Mouse (Mus musculus) CH12.LX (cell line): ENCODE measurements around the gene Nxph1.

ENCODE experiments used
- CHD2 ChIP-seq: IDR thresholded peaks from 2 replicates; pipeline ENCODE4 v1.6.1; 2011; ENCODE audit warnings: low read length, improper control_type of control experiment
- CTCF ChIP-seq, 2 experiments: IDR thresholded peaks in 1 of 2; conservative IDR thresholded peaks in 1 of 2; 2 replicates each; pipeline ENCODE4 v1.5.1; 2011 to 2012; ENCODE audit warnings: low read depth in 2 of 2, low read length in 2 of 2, improper control_type of control experiment in 1 of 2, inconsistent platforms in 1 of 2, mild to moderate bottlenecking in 1 of 2, moderate library complexity in 1 of 2
- ELF1 ChIP-seq: IDR thresholded peaks from 2 replicates; pipeline ENCODE4 v1.6.1; 2014; ENCODE audit warnings: low read depth, mild to moderate bottlenecking, inconsistent platforms, low read length, improper control_type of control experiment
- EP300 ChIP-seq: IDR thresholded peaks from 2 replicates; pipeline ENCODE4 v1.6.1; 2011; ENCODE audit warnings: low read length, improper control_type of control experiment
- ETS1 ChIP-seq: conservative IDR thresholded peaks from 2 replicates; pipeline ENCODE4 v1.6.1; 2012; ENCODE audit warnings: low read depth, mild to moderate bottlenecking, inconsistent platforms, low read length, improper control_type of control experiment, moderate library complexity
- HCFC1 ChIP-seq: IDR thresholded peaks from 2 replicates; pipeline ENCODE4 v1.6.1; 2012; ENCODE audit warnings: low read depth, mild to moderate bottlenecking, inconsistent platforms, low read length, improper control_type of control experiment
- KAT2A ChIP-seq: IDR thresholded peaks from 2 replicates; pipeline ENCODE4 v1.6.1; 2012; ENCODE audit warnings: low read length, improper control_type of control experiment, inconsistent platforms; ENCODE audit not compliant: insufficient replicate concordance
- MAX ChIP-seq: IDR thresholded peaks from 2 replicates; pipeline ENCODE4 v1.6.1; 2011; ENCODE audit warnings: low read length, improper control_type of control experiment
- POLR2A ChIP-seq: IDR thresholded peaks from 2 replicates; pipeline ENCODE4 v1.6.1; 2011; ENCODE audit warnings: low read depth, mild to moderate bottlenecking, improper control_type of control experiment, low read length
- SIN3A ChIP-seq: IDR thresholded peaks from 2 replicates; pipeline ENCODE4 v1.6.1; 2012; ENCODE audit warnings: low read length, improper control_type of control experiment, inconsistent platforms
- SMC3 ChIP-seq: IDR thresholded peaks from 2 replicates; pipeline ENCODE4 v1.6.1; 2011; ENCODE audit warnings: low read depth, low read length, improper control_type of control experiment
- TCF12 ChIP-seq: IDR thresholded peaks from 2 replicates; pipeline ENCODE4 v1.6.1; 2014; ENCODE audit warnings: low read depth, mild to moderate bottlenecking, inconsistent platforms, low read length, improper control_type of control experiment
- USF1 ChIP-seq: IDR thresholded peaks from 2 replicates; pipeline ENCODE4 v1.6.1; 2014; ENCODE audit warnings: low read depth, mild to moderate bottlenecking, inconsistent platforms, low read length, improper control_type of control experiment

- TF ChIP-seq POLR2A: no peak
- TF ChIP-seq EP300: no peak
- TF ChIP-seq ELF1: no peak
- TF ChIP-seq CTCF (conservative IDR thresholded peaks at IDR 0.05 in 1 of 2, IDR thresholded peaks at IDR 0.05 in 1 of 2; ENCODE audit: low read depth in 2 of 2, low read length in 2 of 2): no peak
- no peak for TF ChIP-seq KAT2A
- TF ChIP-seq HCFC1: no peak
- no peak for TF ChIP-seq ETS1
- TF ChIP-seq TCF12: no peak
- TF ChIP-seq SIN3A: no peak
- TF ChIP-seq USF1: no peak
- TF ChIP-seq MAX: no peak
- no peak for TF ChIP-seq SMC3
- no peak for TF ChIP-seq CHD2
These were observed 12.1 kb upstream of the Nxph1 start for GRCm38 (mm10) chr6:8936168-8936567.
